Mouse (Mus musculus): ENCODE results near the gene Rnf26.
A peak's percentile ranks its signal among the peaks of the same experiment; 100 is the strongest.

Rnf26 gene

DNA sequence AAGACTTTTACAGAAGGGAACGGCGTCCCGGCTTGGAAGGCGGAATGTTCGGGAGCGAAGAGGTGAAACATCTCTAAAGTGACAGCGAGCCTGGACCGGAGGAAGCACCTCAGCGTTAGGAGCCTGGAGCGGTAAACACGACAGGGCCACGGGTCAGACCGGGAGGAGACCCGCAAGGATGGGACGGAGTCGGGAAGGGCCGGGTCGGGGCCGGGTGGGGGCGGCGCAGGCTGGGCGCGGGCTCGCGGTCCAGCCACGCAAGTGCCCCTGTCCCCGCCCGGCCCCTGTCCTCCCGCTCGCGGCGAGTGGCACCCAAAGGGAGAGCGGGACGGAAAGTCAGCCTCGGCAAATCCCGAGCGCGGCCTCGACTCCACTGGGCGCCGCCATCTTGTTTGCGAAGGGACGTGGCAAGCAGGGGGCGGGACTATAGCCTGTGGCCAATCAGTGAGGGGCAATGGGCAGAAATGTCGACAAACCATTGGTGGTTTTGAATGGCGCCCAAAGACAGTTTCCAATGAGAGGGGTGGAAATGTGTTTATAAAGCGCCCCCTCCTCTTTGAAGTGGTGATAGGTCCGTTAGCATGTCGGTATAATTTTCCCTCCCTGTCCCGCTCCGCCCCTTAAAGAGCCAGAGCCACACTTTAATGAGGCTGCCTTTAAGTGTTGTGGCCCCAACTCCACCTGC, at the start of gene Rnf26, which contains the start of gene Gm49380:
Rnf26 (minus strand) TSS at position 413 of the 685 bp plus-strand sequence.
Gm49380 (minus strand) TSS at position 396 of the 685 bp plus-strand sequence.
- DNase-seq (ENCODE audit: low read depth, low spot score), result peak; percentile 99

DNA sequence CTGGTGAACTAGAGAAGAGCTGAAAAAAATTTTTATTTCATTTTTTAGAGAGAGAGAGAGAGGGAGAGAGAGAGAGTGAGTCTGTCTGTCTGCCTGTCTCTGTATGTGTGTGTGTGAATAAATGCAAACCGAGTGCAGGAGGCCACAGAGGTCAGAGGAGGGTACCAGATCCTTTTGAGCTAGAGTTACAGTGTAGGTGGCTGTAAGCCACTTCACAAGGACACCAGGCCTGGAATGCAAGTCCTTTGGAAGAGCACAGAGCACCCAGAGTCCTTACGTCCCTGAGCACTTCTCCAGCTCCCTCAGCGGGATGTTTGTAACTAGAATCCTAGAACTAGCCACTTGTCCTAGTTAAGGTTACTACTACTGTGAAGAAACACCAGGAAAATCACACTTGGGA, 46.6 kb upstream of the Rnf26 start:
- DNase-seq (ENCODE audit: low read depth, low spot score), result no peak

DNA sequence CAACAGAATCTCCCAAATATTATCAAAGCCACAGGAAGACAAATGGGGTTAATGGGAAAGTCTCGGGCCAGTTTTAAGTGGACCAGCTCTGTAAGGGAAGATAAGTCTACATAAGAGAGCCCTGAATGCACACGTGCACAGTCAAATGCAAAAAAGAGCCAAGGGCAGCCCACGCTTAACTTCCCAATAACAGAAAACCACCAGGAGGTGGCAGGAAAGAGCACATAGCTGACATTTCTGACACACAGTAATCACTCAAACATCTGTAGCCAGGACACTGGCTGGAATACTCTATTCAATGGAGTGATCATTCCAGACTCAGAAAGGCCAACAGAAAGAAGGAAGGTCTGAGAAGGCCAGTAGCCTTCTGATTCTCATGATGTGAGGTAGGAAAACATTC, 34.0 kb upstream of the Rnf26 start:
- peak; percentile 44 for DNase-seq (ENCODE audit: low read depth, low spot score)

DNA sequence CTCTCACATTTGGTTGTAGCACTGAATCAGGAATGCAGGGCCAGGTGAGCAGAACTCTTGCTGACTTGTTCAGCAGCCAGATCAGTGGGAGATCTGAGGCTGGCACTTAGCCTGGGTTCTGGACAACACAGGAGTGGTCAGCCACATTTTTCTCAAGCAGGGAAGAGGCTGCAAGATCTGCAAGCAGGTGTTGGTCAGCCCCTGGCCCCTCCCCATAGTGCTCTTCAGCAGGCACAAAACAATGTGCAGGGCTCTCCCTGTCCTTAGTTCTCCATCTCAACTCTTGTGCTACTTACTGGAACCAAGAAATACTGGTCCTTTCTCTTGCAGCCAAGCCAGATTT, 31.4 kb upstream of the Rnf26 start:
- DNase-seq (ENCODE audit: low read depth, low spot score), result no peak

DNA sequence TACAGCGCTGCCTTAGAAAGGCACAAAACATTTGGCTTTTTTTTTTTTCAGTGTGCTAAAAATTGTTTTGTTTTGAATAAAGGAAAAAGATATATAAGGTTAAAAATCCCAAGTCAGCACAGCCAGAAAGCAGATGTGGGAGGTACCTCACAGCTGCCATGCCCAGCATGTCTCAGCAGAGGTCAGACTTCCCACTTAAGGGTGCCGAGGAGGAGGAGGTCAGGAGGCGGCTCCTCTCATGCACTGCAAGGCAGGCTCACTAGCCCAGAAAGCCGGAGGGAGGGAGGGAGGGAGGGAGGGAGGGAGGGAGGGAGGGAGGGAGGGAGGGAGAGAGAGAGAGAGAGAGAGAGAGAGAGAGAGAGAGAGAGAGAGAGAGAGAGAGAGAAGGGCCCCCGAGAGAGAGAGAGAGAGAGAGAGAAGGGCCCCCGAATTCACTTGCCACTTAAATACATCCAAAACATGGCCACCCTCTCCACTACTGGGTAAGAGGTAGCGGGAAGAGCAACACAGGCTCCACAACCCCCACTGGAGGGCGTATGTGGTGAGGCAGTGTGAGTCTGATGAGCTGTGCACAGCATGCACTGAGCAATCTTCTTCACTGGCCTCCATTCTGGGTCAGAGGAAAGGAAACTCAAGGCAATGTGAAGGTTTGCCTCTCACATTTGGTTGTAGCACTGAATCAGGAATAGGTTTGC, 30.9 kb upstream of the Rnf26 start:
- DNase-seq (ENCODE audit: low read depth, low spot score), result peak; percentile 75

DNA sequence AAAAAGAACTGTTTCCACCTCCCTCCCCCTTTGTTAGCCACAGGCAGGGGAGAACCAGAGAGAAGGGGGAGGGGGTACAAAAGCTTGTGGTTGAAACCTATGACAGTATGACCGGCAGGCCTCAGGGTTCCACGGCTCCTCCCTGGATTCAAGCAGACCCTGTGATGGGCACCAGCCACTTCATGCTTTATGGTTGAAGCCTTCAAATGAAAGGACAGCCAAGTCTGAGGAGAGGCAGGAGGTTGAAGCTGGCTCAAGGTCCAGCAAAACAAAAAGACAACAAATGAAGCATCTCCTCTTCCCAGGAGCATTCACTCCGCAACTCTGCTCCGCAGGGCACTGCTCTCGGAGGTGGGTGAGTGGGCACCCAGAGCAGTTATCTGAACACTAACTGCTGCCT, 30.1 kb upstream of the Rnf26 start:
- DNase-seq (ENCODE audit: low read depth, low spot score), result no peak

DNA sequence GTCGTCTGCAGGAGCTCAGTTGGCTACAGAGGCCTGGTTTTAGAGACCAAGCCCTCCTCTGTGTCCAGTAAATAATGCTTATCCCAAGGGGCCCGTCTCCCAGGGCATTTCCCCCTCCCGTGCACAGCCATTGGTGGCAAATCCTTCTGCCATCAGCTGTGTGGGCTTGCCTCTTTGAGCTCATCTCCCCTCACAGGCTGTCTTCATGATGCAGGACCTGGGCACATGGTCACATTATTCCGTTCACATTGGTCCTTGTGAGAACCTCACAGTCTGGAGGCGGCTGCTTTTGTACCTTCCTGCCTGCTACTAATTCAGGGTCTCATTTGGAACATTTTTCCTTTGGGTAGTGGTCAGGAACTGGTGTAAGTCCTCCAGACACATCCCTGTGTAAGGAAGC, 28.6 kb upstream of the Rnf26 start:
- DNase-seq (ENCODE audit: low read depth, low spot score), result no peak

DNA sequence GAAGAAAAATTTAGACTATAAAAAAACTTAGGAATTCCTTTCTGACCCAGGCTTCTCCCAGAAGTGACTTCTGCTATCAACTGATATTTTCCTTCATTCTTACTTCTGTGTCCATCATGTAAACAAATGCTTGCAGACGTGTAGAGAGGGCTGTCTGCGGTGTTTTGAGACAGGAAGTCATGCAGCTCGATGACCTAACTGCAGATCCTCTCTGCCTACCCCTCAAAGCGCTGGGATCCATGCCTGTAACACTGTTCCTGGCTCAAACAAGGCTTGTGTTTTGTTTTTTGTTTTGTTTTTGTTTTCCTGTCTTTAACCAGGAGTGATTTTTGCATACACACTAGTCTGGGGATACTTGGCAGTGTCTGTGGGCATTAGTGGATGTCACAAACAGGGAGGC, 24.5 kb upstream of the Rnf26 start:
- no peak for DNase-seq (ENCODE audit: low read depth, low spot score)

DNA sequence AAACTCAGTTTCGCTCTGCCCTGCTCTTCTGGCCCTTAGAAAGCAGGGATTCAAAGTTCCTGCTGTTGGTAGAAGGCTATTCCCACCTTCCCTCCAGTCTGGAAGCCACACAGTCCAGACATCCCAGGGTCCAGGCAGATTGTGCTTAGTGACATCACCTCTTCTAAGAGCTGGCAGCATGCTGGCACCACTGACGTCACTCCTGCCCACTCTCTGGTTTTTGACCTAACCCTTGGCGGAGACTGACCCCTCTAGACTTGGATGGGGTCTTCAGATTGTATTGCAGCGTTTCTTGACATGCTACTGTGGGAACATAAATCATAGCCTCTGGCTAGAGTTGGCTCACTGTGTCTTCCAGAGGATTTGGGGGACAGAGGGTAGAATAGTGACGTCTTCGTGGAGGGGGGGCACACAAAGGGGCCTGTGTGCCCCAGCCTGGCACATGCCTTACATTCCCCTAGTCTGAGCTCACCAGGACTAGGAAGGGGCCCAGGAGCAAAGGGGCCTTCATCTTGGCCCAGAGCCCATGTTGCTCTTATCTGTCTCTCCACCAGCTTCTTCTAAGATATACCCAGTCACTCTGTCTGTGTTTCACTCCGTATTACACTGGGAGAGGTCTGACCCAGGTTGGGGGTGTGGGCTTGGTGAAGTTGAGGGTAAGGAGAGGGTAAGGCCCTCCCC, 22.6 kb upstream of the Rnf26 start:
- DNase-seq (ENCODE audit: low read depth, low spot score), result no peak

DNA sequence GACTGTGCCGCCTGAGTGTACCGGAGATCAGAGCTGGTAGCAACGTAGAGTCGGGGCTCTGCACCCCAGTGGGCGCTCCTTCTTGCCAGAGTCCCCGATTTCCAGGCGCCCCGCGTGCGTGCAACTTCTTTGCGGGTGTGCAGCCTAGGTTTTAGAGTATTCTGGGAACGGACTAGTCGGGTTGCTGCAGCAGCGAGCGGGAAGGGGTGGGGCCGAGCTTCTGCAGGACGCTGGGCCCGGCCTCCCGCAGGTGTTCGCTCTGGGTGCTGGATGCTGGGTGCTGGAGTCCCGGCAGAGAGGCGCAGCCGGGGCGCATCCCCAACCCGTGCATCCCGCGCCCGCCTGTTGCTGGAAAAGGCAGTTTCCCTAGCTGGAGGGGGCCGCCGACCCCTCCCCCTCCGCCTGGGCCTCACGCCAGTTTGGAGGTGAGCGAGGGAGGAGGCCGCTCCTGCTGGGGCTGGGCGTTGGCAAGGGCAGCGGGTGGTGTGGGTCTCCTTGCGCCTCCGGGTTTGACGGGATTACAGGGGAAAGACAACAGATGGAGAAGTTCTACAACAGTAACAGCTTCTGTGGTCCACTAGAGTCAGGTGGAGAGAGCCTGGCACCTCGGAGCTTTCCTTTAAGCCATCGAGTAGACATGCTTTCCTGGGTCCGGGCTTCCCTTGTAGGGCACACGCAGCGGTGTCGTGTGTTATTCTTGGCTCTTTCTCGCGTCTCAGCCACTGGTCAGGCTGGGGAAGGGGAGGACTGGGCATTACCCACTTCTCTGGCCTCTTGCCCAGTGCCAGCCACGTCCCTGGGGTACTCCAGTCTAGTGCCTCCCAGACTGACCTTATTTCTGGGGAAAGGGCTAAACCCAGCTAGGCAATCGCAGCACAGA, 21.8 kb upstream of the Rnf26 start:
- DNase-seq (ENCODE audit: low read depth, low spot score), result no peak

DNA sequence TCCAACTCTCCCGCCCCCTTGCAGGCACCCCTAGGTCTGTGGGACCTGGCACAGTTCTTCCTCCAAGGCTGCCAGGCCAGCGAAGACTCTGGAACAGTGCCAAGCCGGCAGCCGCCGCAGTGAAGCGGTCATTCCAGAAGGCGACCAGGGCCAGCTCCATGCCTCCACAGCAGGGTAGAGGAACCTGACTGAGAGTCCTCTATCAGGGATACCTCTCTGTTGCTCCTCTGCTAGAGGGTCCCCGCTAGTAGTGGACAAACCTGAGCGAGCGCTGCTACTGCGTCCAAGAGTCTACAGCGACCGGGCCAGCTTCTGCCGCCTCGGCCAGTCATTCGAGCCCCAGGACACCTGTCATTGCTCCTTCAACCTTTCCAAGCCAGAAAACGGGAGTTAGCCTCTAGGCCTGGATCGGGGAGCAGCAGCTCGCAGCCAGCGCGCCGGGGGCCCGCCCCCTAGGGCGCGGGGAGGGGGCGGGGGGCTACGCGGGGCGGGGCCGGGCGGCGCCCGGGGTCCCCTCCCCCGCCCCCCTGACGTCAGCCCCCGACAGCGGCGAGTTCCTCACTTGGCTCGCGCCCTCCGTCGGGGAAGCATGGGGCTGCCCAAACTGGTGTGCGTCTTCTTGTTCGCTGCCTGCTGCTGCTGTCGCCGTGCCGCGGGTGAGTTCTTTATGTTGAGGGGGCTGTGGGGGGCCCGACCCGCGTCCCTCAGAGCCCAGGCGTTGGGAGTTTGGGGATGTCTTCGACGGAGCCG, 21.0 kb upstream of the Rnf26 start, which contains the start of gene Mcam:
Mcam (plus strand) TSS at position 369 of the 750 bp plus-strand sequence.
- no peak for DNase-seq (ENCODE audit: low read depth, low spot score)

DNA sequence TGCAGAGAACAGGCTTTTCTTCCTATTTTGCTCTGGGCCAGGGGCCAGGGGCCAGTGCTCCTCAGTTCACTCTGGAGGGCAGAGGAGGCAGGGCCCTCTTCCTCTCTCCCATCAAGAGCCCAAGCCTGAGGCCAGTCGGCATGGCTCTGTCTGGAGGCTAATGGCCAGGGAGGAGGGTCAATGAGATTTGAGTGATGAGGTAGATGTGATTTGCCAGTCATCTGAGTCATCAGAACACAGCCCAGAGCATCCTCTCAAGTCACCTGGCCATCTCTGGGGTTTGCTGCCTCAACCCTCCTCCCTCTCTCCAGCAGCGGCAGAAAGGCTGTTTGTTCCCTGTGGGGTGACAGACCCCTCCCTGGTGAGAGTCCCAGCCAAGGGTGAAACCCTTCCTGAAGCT, 20.0 kb upstream of the Rnf26 start:
- no peak for DNase-seq (ENCODE audit: low read depth, low spot score)

DNA sequence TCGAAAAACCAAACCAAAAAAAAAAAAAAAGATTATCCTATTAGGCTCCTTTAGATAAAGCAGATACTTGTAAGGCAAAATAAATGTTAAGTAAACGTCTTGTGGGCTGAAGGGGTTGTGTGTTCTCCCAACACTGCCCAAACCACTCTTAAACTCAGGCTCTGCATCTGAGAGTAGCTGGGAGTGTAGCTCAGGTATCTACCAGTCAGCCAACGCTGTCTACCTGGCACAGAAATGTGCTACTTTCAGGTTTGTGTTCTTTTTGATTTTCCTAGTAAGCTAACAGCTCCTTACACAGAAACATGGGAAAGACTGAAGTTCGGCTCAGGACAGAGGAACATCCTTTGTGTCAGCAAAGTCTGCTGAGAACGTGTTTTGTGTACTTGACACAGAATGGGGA, 18.9 kb upstream of the Rnf26 start:
- DNase-seq (ENCODE audit: low read depth, low spot score), result no peak

DNA sequence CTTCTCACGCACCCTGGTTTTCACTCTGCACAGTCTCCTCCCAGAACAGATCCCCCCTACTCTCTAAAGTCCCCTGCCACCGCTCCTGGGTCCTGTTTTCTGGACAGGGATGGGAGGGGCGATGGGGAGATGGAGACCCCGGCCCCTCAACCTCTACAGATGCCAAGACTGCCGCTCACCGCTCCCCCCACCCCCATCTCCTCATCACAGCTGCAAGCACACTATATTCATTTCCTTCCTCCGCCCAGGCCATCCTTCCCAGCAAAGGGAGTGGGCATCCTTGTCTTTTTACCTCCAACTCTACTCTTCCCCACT, 17.9 kb upstream of the Rnf26 start:
- DNase-seq (ENCODE audit: low read depth, low spot score), result no peak

DNA sequence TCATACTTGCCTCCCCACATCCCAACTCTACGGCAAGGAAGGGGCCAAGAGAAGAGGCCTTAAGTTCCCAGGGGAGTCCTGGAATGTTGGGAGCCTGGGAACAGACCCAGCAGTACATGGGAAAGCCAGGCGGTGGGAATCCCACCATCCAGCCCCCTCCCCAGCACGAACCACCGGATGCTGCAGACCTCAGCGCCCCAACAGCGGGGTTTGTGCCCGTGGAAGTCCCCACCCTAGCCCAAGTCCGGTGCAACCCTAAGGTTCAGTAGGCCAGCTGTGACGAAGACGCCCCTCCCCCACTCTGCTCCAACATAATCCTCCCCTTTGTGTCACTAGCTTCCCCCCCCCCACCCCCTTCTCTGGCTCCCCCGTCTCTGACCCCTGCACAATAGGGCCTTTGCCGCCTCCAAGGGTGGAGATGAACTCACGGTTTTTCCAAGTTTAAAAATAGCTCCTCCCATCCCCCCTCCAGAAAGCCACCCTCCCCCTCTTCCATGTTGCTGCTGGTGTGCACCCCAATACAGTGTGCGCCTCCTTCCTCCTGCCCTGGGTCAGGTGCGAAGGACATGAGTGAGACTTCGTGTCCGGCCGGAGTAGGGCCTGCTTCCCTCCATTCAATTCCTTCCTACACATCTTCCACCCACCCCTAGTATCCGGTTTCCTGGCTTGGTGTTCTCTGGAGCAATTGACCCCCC, 17.4 kb upstream of the Rnf26 start:
- peak; percentile 50 for DNase-seq (ENCODE audit: low read depth, low spot score)

DNA sequence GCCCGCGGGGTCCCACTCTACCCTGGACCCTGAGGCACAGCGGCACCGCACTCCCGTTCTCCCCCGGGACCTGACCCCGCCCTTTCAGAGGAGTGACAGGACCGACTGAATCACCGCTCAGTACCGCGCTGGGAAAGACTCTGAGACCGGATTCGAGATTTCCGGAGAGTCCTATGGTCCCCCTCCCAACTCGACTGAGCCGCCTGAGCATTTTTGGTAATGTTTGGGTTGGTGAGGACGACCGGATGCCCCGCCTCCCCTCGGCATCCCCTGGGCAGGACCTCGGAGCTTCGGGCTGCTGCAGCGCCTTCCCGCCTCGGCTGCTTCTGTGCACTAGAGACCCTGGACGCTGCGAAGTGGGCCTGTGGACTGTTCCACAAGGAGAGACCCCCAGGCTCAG, 16.7 kb upstream of the Rnf26 start:
- peak; percentile 75 for DNase-seq (ENCODE audit: low read depth, low spot score)

DNA sequence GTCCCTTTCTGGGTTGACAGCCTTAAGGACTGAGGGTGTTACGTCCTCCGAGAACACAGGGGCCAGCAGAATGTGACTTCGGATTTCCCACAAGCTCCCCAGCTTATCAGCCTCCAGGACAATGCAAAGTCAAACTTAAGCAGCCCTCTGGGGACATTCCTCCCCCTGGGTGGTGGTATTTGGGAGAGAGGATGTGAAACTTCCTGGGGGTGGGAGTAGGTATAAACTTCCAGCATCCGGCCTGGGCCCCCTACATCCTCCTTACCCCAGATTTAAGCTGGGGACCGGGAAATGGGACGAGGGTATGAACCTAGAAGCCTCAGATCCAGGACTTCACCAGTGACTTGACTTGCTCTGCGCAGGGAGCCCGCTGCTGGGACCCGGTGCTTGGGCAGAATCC, 16.3 kb upstream of the Rnf26 start:
- DNase-seq (ENCODE audit: low read depth, low spot score), result no peak

DNA sequence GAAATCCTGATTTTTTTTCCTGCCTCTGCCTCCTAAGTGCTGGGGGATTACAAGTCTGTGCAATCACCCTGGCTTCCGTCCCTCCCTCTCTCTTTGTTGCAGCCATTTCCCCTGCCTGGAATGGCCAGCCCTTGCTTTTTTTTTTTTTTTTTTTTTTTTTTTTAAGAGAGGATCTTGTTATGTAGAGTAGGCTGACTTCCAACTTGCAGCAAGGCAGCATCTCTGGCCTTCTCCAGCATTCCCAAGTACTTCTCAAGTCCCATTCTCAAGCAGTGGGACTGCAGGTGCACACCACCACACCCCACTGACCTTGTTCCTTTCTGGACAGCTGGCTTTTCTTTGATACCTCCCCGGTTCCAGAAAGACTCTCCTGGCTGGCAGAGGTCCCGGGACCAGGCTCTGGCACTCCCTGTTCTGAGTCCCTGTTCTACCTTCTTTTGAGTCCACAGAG, 14.1 kb upstream of the Rnf26 start:
- peak; percentile 91 for DNase-seq (ENCODE audit: low read depth, low spot score)

DNA sequence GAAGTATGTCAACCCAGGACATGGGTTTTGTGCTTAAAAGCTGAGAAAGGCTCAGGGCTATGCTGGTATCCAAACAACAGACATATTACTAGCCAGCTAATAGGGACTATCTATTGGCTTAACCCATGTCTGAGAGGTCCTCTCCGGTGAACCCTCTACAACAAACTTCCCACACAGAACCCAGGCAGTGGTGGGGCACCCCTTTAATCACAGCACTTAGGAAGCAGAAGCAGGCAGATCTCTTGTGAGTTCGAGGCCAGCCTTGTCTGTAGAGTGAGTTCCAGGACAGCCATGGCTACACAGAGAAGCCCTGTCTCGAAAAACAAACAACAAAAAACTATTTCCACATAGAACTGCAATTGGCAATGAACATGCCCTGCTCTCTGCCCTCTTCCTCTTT, 13.4 kb upstream of the Rnf26 start:
- no peak for DNase-seq (ENCODE audit: low read depth, low spot score)

DNA sequence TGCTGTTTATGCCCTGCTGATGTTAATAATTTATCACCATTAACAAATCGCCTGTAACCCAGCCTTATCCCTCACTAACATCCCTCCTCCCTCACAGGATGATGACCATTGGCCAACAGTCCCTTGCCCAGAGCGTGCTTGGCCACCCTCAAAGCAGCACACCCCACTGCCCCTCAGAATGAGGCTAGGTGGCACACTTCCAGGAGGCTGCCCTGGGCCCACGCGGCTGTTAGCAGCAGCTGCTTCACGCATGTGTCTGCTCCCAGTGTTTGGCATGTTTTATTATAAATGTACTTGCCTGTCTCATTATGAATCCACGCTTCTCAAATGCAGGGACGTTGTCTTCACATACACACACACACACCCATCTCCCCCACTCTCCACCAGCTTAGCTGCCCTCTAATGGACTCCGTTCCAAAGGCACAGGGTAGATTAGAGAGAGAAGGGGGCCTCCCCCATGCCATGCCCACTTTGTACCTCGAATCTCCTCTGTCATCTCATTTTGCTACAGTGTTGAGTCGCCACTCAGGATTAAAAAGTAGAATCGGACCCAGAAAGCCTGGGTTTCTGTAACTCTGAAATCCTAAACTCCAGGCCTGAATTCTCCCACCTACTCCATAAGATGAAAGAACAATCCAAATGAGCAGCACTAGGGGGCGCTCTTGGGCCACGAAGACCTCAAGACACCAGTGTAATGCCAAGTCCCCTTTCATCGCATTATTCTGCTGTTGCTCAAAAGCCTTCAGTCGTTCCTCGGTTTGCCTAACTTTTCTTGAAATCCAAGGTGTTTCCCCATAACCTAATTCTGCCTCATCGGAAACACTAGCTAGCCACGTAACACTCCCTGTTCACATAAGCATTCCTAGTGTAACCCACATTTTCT, 12.5 kb upstream of the Rnf26 start:
- DNase-seq (ENCODE audit: low read depth, low spot score), result peak; percentile 84
